ENCODE assay signal across 8 mouse cellular contexts in genomic region chr11:102777598-102777997, GRCm38 (mm10). TPM values are rescaled to one million over a fixed set of nuclear protein-coding genes. Genes with fewer than 3 reads are reported as not detected.
DNase-seq lines count a peak whose midpoint lies in the region; ATAC-seq and TF ChIP-seq lines count a peak whose summit lies in the region.

No protein-coding gene starts in this region.

- peak; percentile 34; the same call in 1 of the 2 replicates for TF ChIP-seq CTCF in spleen, adult 2 months (IDR thresholded peaks at IDR 0.05; ENCODE audit: extremely low read depth, insufficient read depth, insufficient read length, insufficient replicate concordance)
- TF ChIP-seq CTCF in heart, adult 2 months (IDR thresholded peaks at IDR 0.05), result peak; percentile 98
- TF ChIP-seq CTCF in kidney, adult 2 months (conservative IDR thresholded peaks at IDR 0.05; ENCODE audit: insufficient read depth, insufficient read length, low read depth, low read length), result peak; percentile 89

- no peaks in the 10 kb centered on the region for H3K79me2 ChIP-seq in heart, adult 2 months (replicated peaks; ENCODE audit: control insufficient read depth, insufficient read depth, low read length)

- H3K4me1 ChIP-seq in spleen, adult 2 months (ENCODE audit: control insufficient read depth, insufficient read depth, insufficient read length), result no peaks in the 10 kb centered on the region
- H3K4me1 ChIP-seq in heart, adult 2 months (ENCODE audit: control insufficient read depth, insufficient read depth, low read length), result peaks cover 9% of the 10 kb centered on the region
- H3K4me1 ChIP-seq in kidney, adult 2 months (ENCODE audit: control insufficient read depth, insufficient read depth, low read length), result no peaks in the 10 kb centered on the region
- H3K4me1 ChIP-seq in liver, embryonic 15.5 days (replicated peaks), result peaks cover 12% of the 10 kb centered on the region

- H3K4me2 ChIP-seq in liver, embryonic 15.5 days, result 0 out of 2 replicates have a peak overlapping the region, but pooled peaks have one; percentile 14

- intact Hi-C loops in heart, adult 2 months (cut with DNase I), result loop anchor here (1.0 kb wide), 1 partner anchor 42 kb away; the partner anchor contains the start of gene Gjc1

- peak; percentile 94 for TF ChIP-seq EP300 in heart, adult 2 months (IDR thresholded peaks at IDR 0.05; ENCODE audit: insufficient read depth, low read depth, low read length)

- 80% methylated on average over 21 of the region's 21 CpGs for WGBS in spleen, adult 2 months
- WGBS in heart, adult 2 months, result 9% methylated on average over 21 of the region's 21 CpGs
- 10% methylated on average over 21 of the region's 21 CpGs for WGBS in kidney, adult 2 months
- 43% methylated on average over 21 of the region's 21 CpGs for WGBS in liver, embryonic 15.5 days (ENCODE audit: insufficient replicate concordance)

- no peak overlapping the region for H3K4me3 ChIP-seq in spleen, adult 2 months (ENCODE audit: extremely low read depth, insufficient read depth, insufficient read length)
- H3K4me3 ChIP-seq in heart, adult 2 months, result peak overlapping the region; percentile 36
- no peak overlapping the region for H3K4me3 ChIP-seq in kidney, adult 2 months (ENCODE audit: insufficient read depth, low read depth, low read length)
- no peak overlapping the region for H3K4me3 ChIP-seq in liver, embryonic 15.5 days (replicated peaks)

- no peaks in the 10 kb centered on the region for H3K36me3 ChIP-seq in spleen, adult 2 months (ENCODE audit: control insufficient read depth, insufficient read depth, low read length)
- no peaks in the 10 kb centered on the region for H3K36me3 ChIP-seq in heart, adult 2 months (ENCODE audit: control insufficient read depth, insufficient read depth, low read length)
- H3K36me3 ChIP-seq in kidney, adult 2 months (ENCODE audit: control insufficient read depth, insufficient read depth, low read length), result no peaks in the 10 kb centered on the region
- H3K36me3 ChIP-seq in liver, embryonic 15.5 days (replicated peaks), result no peaks in the 10 kb centered on the region

- ATAC-seq in liver, embryonic 15.5 days (ENCODE audit: insufficient read depth), result no peak
- no peak for ATAC-seq in monocyte, adult 5-6 weeks (replicated peaks; ENCODE audit: insufficient number of reproducible peaks, low FRiP score, low TSS enrichment, poor library complexity, severe bottlenecking)

- H3K9me3 ChIP-seq in liver, embryonic 15.5 days (replicated peaks), result no peaks in the 10 kb centered on the region

- H3K9ac ChIP-seq in heart, adult 2 months (ENCODE audit: low read depth, low read length), result peak overlapping the region; percentile 73
- no peak overlapping the region for H3K9ac ChIP-seq in liver, embryonic 15.5 days

- no peak for DNase-seq in spleen, adult 2 months (ENCODE audit: low read depth in 1 of 2, low spot score in 2 of 2)
- no peak for DNase-seq in spleen, adult 12 weeks (ENCODE audit: low spot score)
- DNase-seq in embryo, embryonic 11.5 days (ENCODE audit: low read depth, low spot score), result peak; percentile 50
- DNase-seq in heart, adult 2 months, result peak; percentile 86 to 91
- DNase-seq in kidney, adult 2 months, result peak; percentile 86
- DNase-seq in ovary, adult 18-20 months (ENCODE audit: low spot score), result peak; percentile 55

- peaks cover 2% of the 10 kb centered on the region; the same call in 1 of the 2 replicates for H3K27me3 ChIP-seq in spleen, adult 2 months (ENCODE audit: control insufficient read depth, insufficient read depth, low read length)
- no peaks in the 10 kb centered on the region for H3K27me3 ChIP-seq in heart, adult 2 months (ENCODE audit: control insufficient read depth, insufficient read depth, low read length)
- H3K27me3 ChIP-seq in kidney, adult 2 months (replicated peaks; ENCODE audit: control insufficient read depth, insufficient read depth, low read length), result no peaks in the 10 kb centered on the region
- peaks cover 60% of the 10 kb centered on the region for H3K27me3 ChIP-seq in liver, embryonic 15.5 days

- TF ChIP-seq POLR2A in spleen, adult 2 months (IDR thresholded peaks at IDR 0.05; ENCODE audit: low read depth, low read length), result no peak
- TF ChIP-seq POLR2A in heart, adult 2 months (IDR thresholded peaks at IDR 0.05; ENCODE audit: insufficient read depth, low read depth, low read length), result peak; percentile 50; the same call in 1 of the 2 replicates
- TF ChIP-seq POLR2A in kidney, adult 2 months (IDR thresholded peaks at IDR 0.05; ENCODE audit: low read depth, low read length), result no peak

- H3K27ac ChIP-seq in spleen, adult 2 months (ENCODE audit: insufficient read depth, low read length), result no peak overlapping the region
- H3K27ac ChIP-seq in heart, adult 2 months, result peak overlapping the region; percentile 91
- H3K27ac ChIP-seq in kidney, adult 2 months (ENCODE audit: insufficient read depth, low read depth, low read length), result no peak overlapping the region
- no peak overlapping the region for H3K27ac ChIP-seq in liver, embryonic 15.5 days (replicated peaks)

RNA-seq across cellular contexts. Expression of gene Adam11, which starts 16.4 kb away (rescaled TPM):
- 11.7 and 12.1 TPM in 2 replicates for polyA plus RNA-seq in spleen, adult 2 months (2012; rRNA removed)
- 1 to 10 TPM; 3.4 to 4.9 TPM for total RNA-seq in heart, adult 2 months (2021)
- 10.1 and 12.5 TPM in 2 replicates for polyA plus RNA-seq in heart, adult 2 months (2012; rRNA removed)
- polyA plus RNA-seq in kidney, adult 2 months (2012; rRNA removed), result 5.0 and 5.2 TPM in 2 replicates
- polyA plus RNA-seq in liver, embryonic 15.5 days (2015; fragmentation: Nextera tagmentation; extraction: Ambion mirVana), result 0.08 and 0.26 TPM in 2 replicates
- 2.1 TPM in 1 of 3 replicates, not detected in the others for total RNA-seq in monocyte, adult 5-6 weeks (2017)

RNA-seq across cellular contexts. Expression of gene Gjc1, which starts 41.9 kb away (rescaled TPM):
- 0.87 and 0.96 TPM in 2 replicates for polyA plus RNA-seq in spleen, adult 2 months (2012; rRNA removed)
- 10 to 100 TPM; 19.4 to 23.4 TPM for total RNA-seq in heart, adult 2 months (2021)
- polyA plus RNA-seq in heart, adult 2 months (2012; rRNA removed), result 12.9 and 26.4 TPM in 2 replicates
- polyA plus RNA-seq in kidney, adult 2 months (2012; rRNA removed), result 4.9 and 5.1 TPM in 2 replicates
- polyA plus RNA-seq in liver, embryonic 15.5 days (2015; fragmentation: Nextera tagmentation; extraction: Ambion mirVana), result 1.4 and 1.6 TPM in 2 replicates
- not detected in 3 replicates for total RNA-seq in monocyte, adult 5-6 weeks (2017)

RNA-seq across cellular contexts. Expression of gene Higd1b, which starts 58.1 kb away (rescaled TPM):
- 0.15 TPM in 1 of 2 replicates, not detected in the other for polyA plus RNA-seq in spleen, adult 2 months (2012; rRNA removed)
- total RNA-seq in heart, adult 2 months (2021), result 10 to 100 TPM; 11.0 to 12.2 TPM
- polyA plus RNA-seq in heart, adult 2 months (2012; rRNA removed), result 15.2 and 21.6 TPM in 2 replicates
- polyA plus RNA-seq in kidney, adult 2 months (2012; rRNA removed), result 2.2 and 4.1 TPM in 2 replicates
- polyA plus RNA-seq in liver, embryonic 15.5 days (2015; fragmentation: Nextera tagmentation; extraction: Ambion mirVana), result not detected in 2 replicates
- total RNA-seq in monocyte, adult 5-6 weeks (2017), result not detected in 3 replicates

Comparison
In these comparisons a context has a peak if more than half of its experiments do, and no peak if none do; other contexts are left out.
1. DNase-seq: peak in embryo, embryonic 11.5 days (single experiment), heart, adult 2 months (2 of 2), kidney, adult 2 months (single experiment) and ovary, adult 18-20 months (single experiment); none in spleen, adult 2 months (0 of 2) and spleen, adult 12 weeks (single experiment).
2. CTCF ChIP-seq: peak in every context shown above with its lines; median percentile 98 in heart, adult 2 months; 89 in kidney, adult 2 months; 34 in spleen, adult 2 months.